Mouse (Mus musculus) intestine, embryonic 15.5 days (tissue): Measurements from ENCODE around the gene Ptpre. TPM values are rescaled to one million over a fixed set of nuclear protein-coding genes. Genes with fewer than 3 reads are reported as not detected.
"Not testable (repeated sequence)": the region's sequence is repeated elsewhere in the genome, so short reads cannot be mapped to it uniquely, and the experiment has no call there.

Experiments used
- ATAC-seq: fragments of 200-750 bp; cut with Nextera tagmentation; 2 replicates; pipeline ENCODE4 v1.8.0; 2017; ENCODE audit warnings: moderate TSS enrichment, moderate library complexity
- H3K27ac ChIP-seq: fragments of 300-500 bp; sonication (generic); 2 replicates; pipeline ENCODE4 v1.5.1; 2015; ENCODE audit warnings: mild to moderate bottlenecking, inconsistent platforms
- H3K27me3 ChIP-seq: fragments of 300-500 bp; sonication (generic); replicated peaks from 2 replicates; pipeline ENCODE4 v1.6.1; 2015; ENCODE audit warnings: inconsistent platforms
- H3K36me3 ChIP-seq: fragments of 300-500 bp; sonication (generic); 2 replicates; pipeline ENCODE4 v1.6.1; 2015; ENCODE audit warnings: inconsistent platforms
- H3K4me1 ChIP-seq: fragments of 300-500 bp; sonication (generic); replicated peaks from 2 replicates; pipeline ENCODE4 v1.6.1; 2015; ENCODE audit warnings: inconsistent platforms
- H3K4me2 ChIP-seq: fragments of 300-500 bp; sonication (generic); replicated peaks from 2 replicates; pipeline ENCODE4 v1.6.1; 2015; ENCODE audit warnings: mild to moderate bottlenecking, inconsistent platforms
- H3K4me3 ChIP-seq: fragments of 300-500 bp; sonication (generic); replicated peaks from 2 replicates; pipeline ENCODE4 v1.5.1; 2015; ENCODE audit warnings: inconsistent platforms
- H3K9ac ChIP-seq: fragments of 300-500 bp; sonication (generic); 2 replicates; pipeline ENCODE4 v1.6.1; 2015; ENCODE audit warnings: inconsistent platforms
- H3K9me3 ChIP-seq: fragments of 300-500 bp; sonication (generic); 2 replicates; pipeline ENCODE4 v1.6.1; 2016; ENCODE audit warnings: inconsistent platforms
- WGBS: fragments of 180-500 bp; shearing (Covaris S2); methylation state at CpG from one replicate; pipeline ENCODE4 v1.1.7; 2015; 5-methylcytosine and 5-hydroxymethylcytosine counted together
- polyA plus RNA-seq: library from polyadenylated mRNA; unstranded; fragments of >200 nt; fragmentation: Nextera tagmentation; extraction: Ambion mirVana; gene quantifications from 2 replicates; pipeline ENCODE4 v1.2.1, GENCODE M21; 2015

Gene Ptpre
- 2.4 and 2.6 TPM in 2 replicates for polyA plus RNA-seq

- H3K4me3 ChIP-seq, result peak within 1 kb of the TSS; percentile 67
Observed at GRCm38 (mm10) chr7:135537341-135537901, at the start of gene Ptpre. Gene Ptpre (plus strand): TSS chr7:135537481.

GRCm38 (mm10) chr7:135488214-135488810 is 49.0 kb upstream of the Ptpre start:
- H3K36me3 ChIP-seq, result no peaks in the 10 kb centered on the region
- no peaks in the 10 kb centered on the region for H3K27me3 ChIP-seq
- no peak overlapping the region for H3K9ac ChIP-seq
- no peak for ATAC-seq
- H3K27ac ChIP-seq, result no peak overlapping the region
- no peaks in the 10 kb centered on the region for H3K9me3 ChIP-seq
- peaks cover 5% of the 10 kb centered on the region; the same call in 1 of the 2 replicates for H3K4me1 ChIP-seq
- no peak overlapping the region for H3K4me3 ChIP-seq
- WGBS, result 65% methylated on average over 6 of the region's 6 CpGs
- no peak overlapping the region for H3K4me2 ChIP-seq

More at GRCm38 (mm10) chr7:135537341-135537901, at the start of gene Ptpre:
- Histone ChIP-seq H3K9ac (peak within 1 kb of the TSS; percentile 47), H3K9me3 (no peaks in the 10 kb centered on the region), H3K4me2 (peak within 1 kb of the TSS; percentile 97), H3K36me3 (no peaks in the 10 kb centered on the region), H3K4me1 (peaks cover 12% of the 10 kb centered on the region), H3K27me3 (0 out of 2 replicates have a peak, but pooled peaks cover 2% of the 10 kb centered on the region), H3K27ac (no peak within 1 kb of the TSS)
- 4% methylated on average over 28 of the region's 28 CpGs for WGBS
- peak; percentile 94 for ATAC-seq

GRCm38 (mm10) chr7:135489724-135490499 is 47.4 kb upstream of the Ptpre start:
- H3K27ac ChIP-seq, result no peak overlapping the region
- no peaks in the 10 kb centered on the region for H3K36me3 ChIP-seq
- H3K9ac ChIP-seq, result no peak overlapping the region
- ATAC-seq, result no peak
- no peaks in the 10 kb centered on the region for H3K27me3 ChIP-seq
- no peak overlapping the region for H3K4me2 ChIP-seq
- H3K4me1 ChIP-seq, result peaks cover 5% of the 10 kb centered on the region; the same call in 1 of the 2 replicates
- WGBS, result 75% methylated on average over 9 of the region's 9 CpGs
- no peak overlapping the region for H3K4me3 ChIP-seq
- no peaks in the 10 kb centered on the region for H3K9me3 ChIP-seq

- WGBS, result 44% methylated on average over 8 of the region's 8 CpGs
- Histone ChIP-seq H3K27ac (no peak overlapping the region), H3K4me1 (peaks cover 5% of the 10 kb centered on the region; the same call in 1 of the 2 replicates), H3K9ac (no peak overlapping the region), H3K27me3 (no peaks in the 10 kb centered on the region), H3K4me3 (no peak overlapping the region), H3K36me3 (no peaks in the 10 kb centered on the region), H3K4me2 (no peak overlapping the region), H3K9me3 (no peaks in the 10 kb centered on the region)
- ATAC-seq, result no peak
Observed at GRCm38 (mm10) chr7:135490500-135490886, 46.8 kb upstream of the Ptpre start.

- H3K27ac ChIP-seq, result no peak overlapping the region
- no peaks in the 10 kb centered on the region for H3K27me3 ChIP-seq
- peak; percentile 41; the same call in 1 of the 2 replicates for ATAC-seq
- 29% methylated on average over 3 of the region's 3 CpGs for WGBS
- no peaks in the 10 kb centered on the region for H3K4me1 ChIP-seq
- no peak overlapping the region for H3K4me2 ChIP-seq
- H3K9me3 ChIP-seq, result no peaks in the 10 kb centered on the region
- no peak overlapping the region for H3K4me3 ChIP-seq
- no peak overlapping the region for H3K9ac ChIP-seq
- H3K36me3 ChIP-seq, result no peaks in the 10 kb centered on the region
Observed at GRCm38 (mm10) chr7:135495303-135495702, 42.0 kb upstream of the Ptpre start.

- H3K36me3 ChIP-seq, result no peaks in the 10 kb centered on the region
- WGBS, result 80% methylated on average over 3 of the region's 3 CpGs
- H3K27ac ChIP-seq, result no peak overlapping the region
- H3K4me3 ChIP-seq, result no peak overlapping the region
- no peak overlapping the region for H3K4me2 ChIP-seq
- H3K9me3 ChIP-seq, result no peaks in the 10 kb centered on the region
- no peak for ATAC-seq
- H3K9ac ChIP-seq, result no peak overlapping the region
- H3K27me3 ChIP-seq, result no peaks in the 10 kb centered on the region
- no peaks in the 10 kb centered on the region for H3K4me1 ChIP-seq
Observed at GRCm38 (mm10) chr7:135498565-135499186, 38.6 kb upstream of the Ptpre start.

GRCm38 (mm10) chr7:135499403-135499802 is 37.9 kb upstream of the Ptpre start:
- H3K27ac ChIP-seq, result no peak overlapping the region
- H3K9ac ChIP-seq, result no peak overlapping the region
- no peak overlapping the region for H3K4me3 ChIP-seq
- H3K4me2 ChIP-seq, result no peak overlapping the region
- no peaks in the 10 kb centered on the region for H3K9me3 ChIP-seq
- 47% methylated on average over 2 of the region's 2 CpGs for WGBS
- ATAC-seq, result no peak
- no peaks in the 10 kb centered on the region for H3K4me1 ChIP-seq
- H3K36me3 ChIP-seq, result no peaks in the 10 kb centered on the region
- H3K27me3 ChIP-seq, result no peaks in the 10 kb centered on the region

- H3K4me3 ChIP-seq, H3K36me3 ChIP-seq, H3K27me3 ChIP-seq, H3K27ac ChIP-seq, H3K9me3 ChIP-seq, H3K4me1 ChIP-seq, ATAC-seq, H3K9ac ChIP-seq, H3K4me2 ChIP-seq: not testable (repeated sequence)
- 92% methylated on average over 5 of the region's 5 CpGs for WGBS
Observed at GRCm38 (mm10) chr7:135506506-135506905, 30.8 kb upstream of the Ptpre start.

- no peak overlapping the region for H3K4me2 ChIP-seq
- H3K4me3 ChIP-seq, result no peak overlapping the region
- no peaks in the 10 kb centered on the region for H3K27me3 ChIP-seq
- no peak overlapping the region for H3K9ac ChIP-seq
- no peaks in the 10 kb centered on the region for H3K36me3 ChIP-seq
- no peak for ATAC-seq
- no peaks in the 10 kb centered on the region for H3K9me3 ChIP-seq
- peaks cover 9% of the 10 kb centered on the region for H3K4me1 ChIP-seq
- 80% methylated on average over 4 of the region's 4 CpGs for WGBS
- peak overlapping the region; percentile 62 for H3K27ac ChIP-seq
Observed at GRCm38 (mm10) chr7:135508602-135509001, 28.7 kb upstream of the Ptpre start.

- no peaks in the 10 kb centered on the region for H3K27me3 ChIP-seq
- no peak overlapping the region for H3K9ac ChIP-seq
- H3K4me2 ChIP-seq, result peak overlapping the region; percentile 31; the same call in 1 of the 2 replicates
- H3K4me3 ChIP-seq, result no peak overlapping the region
- H3K4me1 ChIP-seq, result peaks cover 9% of the 10 kb centered on the region
- H3K27ac ChIP-seq, result peak overlapping the region; percentile 78
- H3K36me3 ChIP-seq, result no peaks in the 10 kb centered on the region
- 51% methylated on average over 3 of the region's 3 CpGs for WGBS
- no peaks in the 10 kb centered on the region for H3K9me3 ChIP-seq
- ATAC-seq, result peak; percentile 100
Observed at GRCm38 (mm10) chr7:135509272-135509671, 28.0 kb upstream of the Ptpre start.

- Histone ChIP-seq H3K9ac (no peak overlapping the region), H3K27ac (peak overlapping the region; percentile 78; the same call in 1 of the 2 replicates), H3K27me3 (no peaks in the 10 kb centered on the region), H3K36me3 (no peaks in the 10 kb centered on the region), H3K4me1 (peaks cover 9% of the 10 kb centered on the region), H3K4me3 (no peak overlapping the region), H3K4me2 (no peak overlapping the region), H3K9me3 (no peaks in the 10 kb centered on the region)
- ATAC-seq, result no peak
- WGBS, result 86% methylated on average over 5 of the region's 5 CpGs
Observed at GRCm38 (mm10) chr7:135510431-135510830, 26.9 kb upstream of the Ptpre start.

- no peak for ATAC-seq
- no peaks in the 10 kb centered on the region for H3K9me3 ChIP-seq
- no peak overlapping the region for H3K4me3 ChIP-seq
- H3K4me2 ChIP-seq, result no peak overlapping the region
- no peak overlapping the region for H3K9ac ChIP-seq
- no peaks in the 10 kb centered on the region for H3K27me3 ChIP-seq
- H3K4me1 ChIP-seq, result peaks cover 9% of the 10 kb centered on the region
- 88% methylated on average over 3 of the region's 3 CpGs for WGBS
- H3K36me3 ChIP-seq, result no peaks in the 10 kb centered on the region
- no peak overlapping the region for H3K27ac ChIP-seq
Observed at GRCm38 (mm10) chr7:135511723-135512122, 25.6 kb upstream of the Ptpre start.
